Mouse (Mus musculus) retina, embryonic 14.5 days (tissue): Measurements from ENCODE around the gene Ksr2.

Experiments
- DNase-seq: peaks from one replicate; pipeline ENCODE4 v3.0.0-alpha.2; 2015; ENCODE audit warnings: low spot score

Gene Ksr2

GRCm38 (mm10) chr5:117781178-117781577 is 367.4 kb downstream of the Ksr2 start:
- DNase-seq = no peak

GRCm38 (mm10) chr5:117790071-117790470 is 376.3 kb downstream of the Ksr2 start:
- DNase-seq = no peak

GRCm38 (mm10) chr5:117791875-117792274 is 378.1 kb downstream of the Ksr2 start:
- no peak for DNase-seq

- no peak for DNase-seq
These were observed 387.0 kb downstream of the Ksr2 start for GRCm38 (mm10) chr5:117800849-117801248.

GRCm38 (mm10) chr5:117802071-117802521 is 388.3 kb downstream of the Ksr2 start:
- no peak for DNase-seq

- no peak for DNase-seq
These were observed 389.8 kb downstream of the Ksr2 start for GRCm38 (mm10) chr5:117803551-117803950.

GRCm38 (mm10) chr5:117810930-117811329 is 397.1 kb downstream of the Ksr2 start:
- DNase-seq = no peak

- DNase-seq = peak; percentile 39
These were observed 405.0 kb downstream of the Ksr2 start for GRCm38 (mm10) chr5:117818800-117819199.

GRCm38 (mm10) chr5:117820445-117820844 is 406.6 kb downstream of the Ksr2 start:
- no peak for DNase-seq

GRCm38 (mm10) chr5:117823811-117824210 is 410.0 kb downstream of the Ksr2 start:
- no peak for DNase-seq

- DNase-seq = no peak
These were observed 410.7 kb downstream of the Ksr2 start for GRCm38 (mm10) chr5:117824486-117824885.
